Mouse (Mus musculus) liver, embryonic 14.5 days (tissue): ENCODE data around the gene Klhl13.

ENCODE experiments used
- CTCF ChIP-seq: IDR thresholded peaks from 2 replicates; pipeline ENCODE4 v1.5.1; 2016; ENCODE audit warnings: antibody characterized with exemption, low read depth, control low read depth
- EP300 ChIP-seq: IDR thresholded peaks from 2 replicates; pipeline ENCODE4 v1.6.1; 2016; ENCODE audit warnings: antibody characterized with exemption, low read depth

DNA sequence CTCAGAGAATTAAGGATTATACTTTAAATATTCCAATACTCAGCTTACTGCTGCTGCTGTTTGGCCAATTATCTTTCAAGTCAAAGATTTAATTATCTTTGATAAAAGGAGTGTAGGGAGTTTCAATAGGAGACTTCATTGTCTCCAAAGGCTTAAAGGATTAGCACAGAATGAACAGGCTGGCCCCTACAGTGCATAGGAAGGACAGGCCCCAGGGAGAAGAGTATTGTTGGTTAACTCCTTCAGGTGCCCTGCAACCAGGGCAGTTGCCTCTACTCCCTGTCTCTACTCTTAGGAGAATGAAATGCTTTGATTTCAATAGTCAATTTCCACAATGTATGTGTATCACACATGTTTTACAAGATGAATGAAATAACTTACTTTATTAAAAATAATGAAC is 116.1 kb downstream of the Klhl13 start:
- TF ChIP-seq CTCF: no peak
- TF ChIP-seq EP300: no peak
